Mouse (Mus musculus): ENCODE results near the gene Frem1.

- no peak for TF ChIP-seq CTCF (IDR thresholded peaks at IDR 0.05; ENCODE audit: low read depth)
- no peak for TF ChIP-seq EP300 (IDR thresholded peaks at IDR 0.05; ENCODE audit: low read depth)
Observed at GRCm38 (mm10) chr4:82940680-82941079, 111.5 kb downstream of the Frem1 start.

All from liver, postnatal 0 days (tissue).